Mouse (Mus musculus) MEL (cell line): ENCODE results near the gene Cdh13.

ENCODE experiments used
- CTCF ChIP-seq, 3 experiments: IDR thresholded peaks in 2 of 3; conservative IDR thresholded peaks in 1 of 3; 2 replicates each; pipeline ENCODE4 v1.5.1; 2011 to 2012; ENCODE audit warnings: low read length in 3 of 3, low read depth in 2 of 3, mild to moderate bottlenecking in 2 of 3, improper control_type of control experiment in 1 of 3, inconsistent platforms in 1 of 3, mixed read lengths in 1 of 3, moderate library complexity in 1 of 3; ENCODE audit not compliant: control insufficient read depth in 1 of 3, insufficient read depth in 1 of 3, poor library complexity in 1 of 3, severe bottlenecking in 1 of 3
- MAZ ChIP-seq: IDR thresholded peaks from 2 replicates; pipeline ENCODE4 v1.6.1; 2012; ENCODE audit warnings: low read depth, mild to moderate bottlenecking, inconsistent platforms, low read length, improper control_type of control experiment
- NRF1 ChIP-seq: IDR thresholded peaks from 2 replicates; pipeline ENCODE4 v1.6.1; 2014; ENCODE audit warnings: low read depth, mild to moderate bottlenecking, inconsistent platforms, low read length, improper control_type of control experiment, moderate library complexity; ENCODE audit not compliant: poor library complexity, insufficient read depth, severe bottlenecking
- POLR2A ChIP-seq, 2 experiments: IDR thresholded peaks; 2 replicates each; pipeline ENCODE4 v1.6.1; 2011 to 2012; ENCODE audit warnings: low read length in 2 of 2, mild to moderate bottlenecking in 2 of 2, control low read depth in 1 of 2, improper control_type of control experiment in 1 of 2, low read depth in 1 of 2, moderate library complexity in 1 of 2; ENCODE audit not compliant: control insufficient read depth in 1 of 2, insufficient read depth in 1 of 2, poor library complexity in 1 of 2

- TF ChIP-seq CTCF (IDR thresholded peaks at IDR 0.05 in 2 of 3, conservative IDR thresholded peaks at IDR 0.05 in 1 of 3; ENCODE audit: control insufficient read depth in 1 of 3, insufficient read depth in 1 of 3, low read depth in 2 of 3, low read length in 3 of 3, poor library complexity in 1 of 3, severe bottlenecking in 1 of 3) (no peak), MAZ (no peak), POLR2A (IDR thresholded peaks at IDR 0.05; ENCODE audit: control insufficient read depth in 1 of 2, insufficient read depth in 1 of 2, low read depth in 1 of 2, low read length in 2 of 2, poor library complexity in 1 of 2) (no peak), NRF1 (no peak)
Observed at GRCm38 (mm10) chr8:118313426-118314187, 30.1 kb downstream of the Cdh13 start.
